Mouse (Mus musculus) heart, adult 8-10 months (tissue): Measurements from ENCODE around the gene Ppcdc. TPM values are rescaled to one million over a fixed set of nuclear protein-coding genes. Genes with fewer than 3 reads are reported as not detected.

Experiments
- DNase-seq: peaks from one replicate; pipeline ENCODE4 v3.0.0; 2022; ENCODE audit warnings: low spot score
- total RNA-seq, 4 experiments: library from RNA; stranded (reverse); gene quantifications; 2 replicates each; pipeline ENCODE4 v1.2.4; 2022

Gene Ppcdc
- total RNA-seq, 4 experiments from 2014 or later, result 7.0 to 18.5 (median 9.7) TPM

DNA sequence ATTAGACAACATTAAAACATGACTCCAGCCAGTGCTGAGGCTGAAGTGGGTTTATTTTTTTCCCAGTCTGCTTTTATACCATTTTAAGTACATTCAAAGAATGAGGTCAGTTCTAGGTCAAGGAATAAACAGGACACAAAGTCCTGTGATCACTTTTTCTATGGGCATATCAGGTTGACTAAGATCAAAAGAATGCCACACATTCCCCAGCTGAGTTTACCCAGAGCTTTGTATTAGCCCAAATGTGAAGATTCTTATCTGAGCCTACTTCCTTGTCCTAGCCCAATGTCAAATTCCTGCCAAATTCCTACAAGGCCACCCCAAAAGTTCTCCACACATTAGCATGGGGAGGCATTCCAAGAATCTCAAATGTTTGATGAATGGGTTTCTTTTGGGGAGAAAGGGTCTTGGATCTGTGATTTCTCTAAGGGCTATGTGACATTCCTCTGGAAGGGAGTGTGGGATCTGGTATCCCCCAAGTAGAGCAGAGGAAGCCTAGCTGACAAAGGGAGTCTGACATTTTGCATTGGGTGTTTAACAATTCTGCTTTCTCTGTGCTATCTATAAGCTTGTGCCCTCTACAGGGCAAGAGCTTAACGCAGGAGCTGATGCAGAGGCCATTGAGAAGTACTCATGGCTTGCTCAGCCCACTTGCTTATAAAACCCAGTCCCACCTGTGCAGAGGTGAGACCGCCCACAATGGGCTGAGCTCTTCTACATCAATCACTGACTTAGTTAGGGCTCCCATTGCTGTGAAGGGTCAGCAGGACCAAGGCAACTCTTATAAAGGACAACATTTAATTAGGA lies 85.3 kb downstream of the Ppcdc start:
- DNase-seq, result no peak

DNA sequence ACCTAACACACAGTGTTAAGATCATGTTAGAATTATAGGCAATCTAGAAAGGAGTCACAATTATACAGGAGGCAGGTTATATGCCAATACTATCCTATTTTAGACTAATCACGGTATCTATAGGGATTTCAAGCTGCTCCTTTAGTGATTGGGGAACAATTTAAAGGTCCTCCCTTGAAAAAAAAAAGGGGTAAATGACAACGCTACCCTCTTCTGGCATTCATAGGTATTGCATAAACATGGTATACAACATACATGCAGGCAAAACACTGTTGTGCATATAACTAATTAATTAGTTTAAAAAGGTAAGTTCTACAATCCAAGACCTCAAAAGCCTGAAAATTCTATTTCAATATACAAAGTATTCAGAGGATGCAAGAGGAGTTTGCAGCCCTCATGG lies 88.6 kb downstream of the Ppcdc start:
- DNase-seq, result no peak

DNA sequence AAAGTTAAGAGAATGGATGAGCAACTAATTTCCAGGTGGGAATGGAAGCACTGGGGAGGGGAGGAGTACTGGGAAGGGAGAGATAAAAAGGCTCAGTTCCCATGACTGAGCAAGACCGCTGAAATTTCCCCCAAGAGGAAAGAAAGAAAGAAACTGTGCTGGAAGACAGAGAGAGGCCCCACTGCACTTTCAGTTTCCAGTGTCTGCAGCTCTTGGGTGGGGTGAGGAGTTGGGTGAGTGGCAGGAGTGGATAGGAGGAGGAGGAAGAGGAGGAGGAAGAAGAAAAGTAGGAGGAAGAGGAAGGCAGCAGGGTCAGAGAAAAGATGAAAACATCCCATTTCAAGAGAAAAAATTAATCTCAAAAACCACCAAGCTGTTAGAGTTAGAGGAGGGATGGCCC lies 94.0 kb downstream of the Ppcdc start:
- DNase-seq, result no peak

DNA sequence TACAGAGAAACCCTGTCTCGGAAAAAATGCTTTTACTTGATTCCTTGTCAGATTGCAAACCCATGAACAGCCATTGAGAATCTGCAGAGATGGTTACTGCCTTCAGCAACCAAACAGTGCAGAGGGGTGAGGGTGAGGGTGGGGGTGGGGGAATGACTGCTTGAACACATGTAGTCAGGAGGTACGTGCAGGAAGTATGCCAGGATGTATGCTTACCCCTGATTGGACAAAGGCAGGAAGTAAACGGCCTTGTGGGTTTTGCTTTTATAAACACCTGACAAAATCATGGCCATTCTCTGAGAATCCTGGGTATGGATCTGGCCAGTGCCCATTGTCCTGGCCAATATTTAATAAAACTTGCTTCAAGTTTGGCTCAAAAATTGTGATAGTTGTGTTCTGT lies 96.2 kb downstream of the Ppcdc start:
- no peak for DNase-seq

DNA sequence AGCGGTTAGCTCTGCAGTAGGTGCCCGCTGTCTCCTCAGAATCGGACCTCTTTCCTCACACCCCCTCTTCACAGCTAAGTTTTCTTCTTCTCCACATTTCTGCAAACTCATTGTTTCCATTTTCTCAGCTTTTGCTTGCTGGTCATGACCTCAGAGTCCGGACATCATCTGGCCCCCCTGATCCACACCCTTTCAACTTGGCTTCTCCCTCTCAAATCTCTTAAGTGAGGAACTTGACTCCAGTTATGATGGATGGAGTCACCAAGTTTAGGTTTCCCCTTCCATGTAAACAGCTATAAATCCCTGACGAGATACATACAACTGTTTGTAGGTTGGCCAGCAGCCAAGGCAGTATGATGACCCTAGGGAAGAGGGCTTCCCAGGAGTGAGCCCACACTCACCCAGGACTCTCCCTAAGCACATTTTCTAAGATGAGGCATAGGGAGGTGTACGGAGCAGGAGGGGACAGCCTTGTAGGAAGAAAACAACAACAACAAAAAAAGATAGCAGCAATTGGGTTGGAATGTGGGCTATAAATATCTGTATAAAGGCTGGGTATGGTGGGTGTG lies 96.9 kb downstream of the Ppcdc start:
- DNase-seq, result no peak

DNA sequence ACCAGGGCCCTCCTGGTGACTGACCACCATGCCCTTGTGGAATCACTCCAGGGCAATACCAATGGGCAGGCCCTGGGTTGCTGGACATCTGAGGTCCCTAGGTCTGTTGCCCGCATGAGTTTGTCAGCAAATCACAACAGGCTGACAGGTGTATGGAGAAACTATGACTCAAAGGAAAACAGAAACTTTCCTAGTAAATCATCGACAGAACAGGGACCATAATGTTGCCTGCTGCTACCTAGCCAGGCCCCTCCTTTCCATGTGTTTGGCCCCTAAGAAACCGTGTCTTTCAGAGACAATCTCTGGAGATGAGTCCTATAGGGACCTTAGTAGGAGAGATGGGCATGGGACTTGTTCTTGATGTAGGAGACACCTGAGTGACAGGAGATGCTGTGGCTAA lies 97.7 kb downstream of the Ppcdc start:
- DNase-seq, result no peak

DNA sequence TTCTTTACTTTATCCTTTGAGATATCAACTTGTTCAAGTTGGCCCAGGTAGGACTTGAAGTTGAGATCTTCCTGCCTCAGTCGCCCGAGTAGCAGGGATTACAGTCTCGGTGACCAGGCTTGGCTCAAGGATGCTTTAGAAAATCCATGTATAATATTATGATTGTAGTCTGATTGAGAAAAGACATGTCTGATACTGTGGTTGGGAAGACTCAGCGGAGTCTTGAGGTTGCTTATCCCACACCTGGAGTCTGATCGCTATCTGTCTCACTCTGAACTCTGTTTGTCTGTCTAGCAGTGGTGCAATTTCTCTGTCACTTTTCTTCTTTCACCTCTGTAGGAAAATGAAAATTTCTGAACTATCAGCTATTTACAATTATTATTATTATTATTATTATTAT lies 99.6 kb downstream of the Ppcdc start:
- no peak for DNase-seq

DNA sequence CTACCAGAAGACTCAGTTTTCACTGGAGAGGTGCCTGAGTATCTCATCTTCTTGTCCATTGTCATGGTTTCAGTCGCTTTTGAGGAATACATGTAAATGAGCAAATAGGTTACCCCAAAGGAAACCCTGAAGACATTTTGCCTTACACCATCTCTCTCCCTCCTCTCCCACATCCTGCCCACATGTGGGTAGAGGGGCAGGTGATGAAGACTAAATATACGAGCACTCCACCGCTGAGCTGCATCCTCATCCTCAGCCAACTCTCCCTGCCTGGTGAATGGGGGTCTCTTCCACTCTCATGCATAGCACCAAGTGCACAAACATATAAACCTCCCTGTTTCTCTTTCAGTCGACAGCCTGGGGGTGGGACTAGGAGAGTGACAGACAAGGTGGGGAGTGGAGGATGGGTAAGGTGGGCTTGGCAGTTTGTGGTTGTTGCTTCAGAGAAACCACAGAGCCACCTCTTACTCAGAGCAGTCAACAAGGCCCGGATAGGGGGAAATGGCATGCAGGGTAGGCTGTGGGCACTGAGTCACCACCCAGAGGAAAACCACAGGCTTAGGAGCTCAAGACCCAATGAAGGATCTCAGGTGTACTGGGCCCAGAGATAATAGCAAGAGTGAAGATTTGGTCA lies 100.2 kb downstream of the Ppcdc start:
- DNase-seq, result no peak

DNA sequence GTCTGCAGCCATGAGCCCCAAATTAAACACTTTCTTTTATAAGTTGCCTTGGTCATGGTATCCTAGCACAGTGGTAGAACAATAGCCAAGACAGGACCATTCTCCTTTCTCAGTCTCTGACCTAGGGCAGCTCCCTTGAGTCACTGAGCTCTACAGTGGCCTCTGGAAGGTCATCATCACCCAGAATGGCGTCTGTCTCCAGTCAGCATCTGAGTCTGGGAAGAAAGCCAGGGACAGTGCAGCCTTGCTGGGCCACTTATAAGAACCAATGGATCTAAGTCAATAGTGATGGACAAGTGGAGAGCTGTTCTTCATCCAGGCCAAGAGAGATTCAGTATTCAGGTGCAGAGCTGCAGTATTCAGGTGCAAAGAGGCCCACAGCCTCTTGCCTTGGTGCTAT lies 101.2 kb downstream of the Ppcdc start:
- no peak for DNase-seq

Other genes with a start within 250 kb of the Ppcdc start
- gene Trcg1, start 203.6 kb downstream of the Ppcdc start, total RNA-seq, result not detected
- 10 to 100 TPM in 2 of 4 experiments, 1 to 10 TPM in 2; 7.9 to 10.7 (median 9.4) TPM for gene 1700017B05Rik, start 177.5 kb downstream of the Ppcdc start, total RNA-seq
- 1 to 10 TPM; 4.1 to 7.3 (median 6.5) TPM for gene Scamp5, start 27.9 kb upstream of the Ppcdc start, total RNA-seq
- 1 to 10 TPM; 2.0 to 3.7 (median 2.0) TPM for gene Rpp25, start 63.9 kb upstream of the Ppcdc start, total RNA-seq
- 1,000 to 10,000 TPM; 2,249 to 2,640 (median 2,421) TPM for gene Cox5a, start 81.2 kb upstream of the Ppcdc start, total RNA-seq
- 10 to 100 TPM in 3 of 4 experiments, 1 to 10 TPM in 1; 9.5 to 11.6 (median 10.8) TPM for gene Fam219b, start 97.4 kb upstream of the Ppcdc start, total RNA-seq
- gene Mpi, start 112.6 kb upstream of the Ppcdc start, total RNA-seq, result 100 to 1,000 TPM; 127 to 162 (median 147) TPM
- gene Scamp2, start 120.8 kb upstream of the Ppcdc start, total RNA-seq, result 10 to 100 TPM; 25.0 to 31.1 (median 25.3) TPM
- gene Ulk3, start 149.3 kb upstream of the Ppcdc start, total RNA-seq, result 10 to 100 TPM in 2 of 4 experiments, 1 to 10 TPM in 2; 6.9 to 11.9 (median 10.0) TPM
- gene Cplx3, start 166.2 kb upstream of the Ppcdc start, total RNA-seq, result not detected
- gene Lman1l, start 180.7 kb upstream of the Ppcdc start, total RNA-seq, result under 1 TPM in 3 of 4 experiments, not detected in 1; 0.16 to 0.32 (median 0.22) TPM
- gene Csk, start 213.5 kb upstream of the Ppcdc start, total RNA-seq, result 10 to 100 TPM; 18.9 to 32.0 (median 27.7) TPM
- gene Cyp1a2, start 243.6 kb upstream of the Ppcdc start, total RNA-seq, result not detected
- under 1 TPM in 2 of 4 experiments, not detected in 2; 0.14 to 0.69 TPM for gene Cyp1a1, start 247.8 kb upstream of the Ppcdc start, total RNA-seq